Mouse (Mus musculus) spleen, adult 18-20 months (tissue): ENCODE results near the gene Rap1b.

Experiments
- DNase-seq, 2 experiments: peaks; one replicate each; pipeline ENCODE4 v3.0.0; 2022; ENCODE audit warnings: mixed read lengths in 2 of 2

Gene Rap1b

GRCm38 (mm10) chr10:117845597-117846259 lies at the start of gene Rap1b:
Gene Rap1b, minus strand, starts transcription at chr10:117846035.
- DNase-seq, result peak; percentile 96 to 98

- no peak for DNase-seq
Observed at GRCm38 (mm10) chr10:117895186-117895585, 49.4 kb upstream of the Rap1b start.

- DNase-seq, result no peak
Observed at GRCm38 (mm10) chr10:117894114-117895035, 48.5 kb upstream of the Rap1b start.

GRCm38 (mm10) chr10:117893128-117893527 lies 47.3 kb upstream of the Rap1b start:
- DNase-seq, result peak; percentile 36 to 46

GRCm38 (mm10) chr10:117891327-117891726 lies 45.5 kb upstream of the Rap1b start:
- DNase-seq, result no peak

GRCm38 (mm10) chr10:117888822-117889221 lies 43.0 kb upstream of the Rap1b start:
- no peak for DNase-seq

- DNase-seq, result no peak
Observed at GRCm38 (mm10) chr10:117885358-117885757, 39.5 kb upstream of the Rap1b start.

- no peak for DNase-seq
Observed at GRCm38 (mm10) chr10:117884760-117885159, 38.9 kb upstream of the Rap1b start.

- DNase-seq, result no peak
Observed at GRCm38 (mm10) chr10:117883438-117883837, 37.6 kb upstream of the Rap1b start.

- no peak for DNase-seq
Observed at GRCm38 (mm10) chr10:117878628-117879027, 32.8 kb upstream of the Rap1b start.

- DNase-seq, result no peak
Observed at GRCm38 (mm10) chr10:117876801-117877200, 31.0 kb upstream of the Rap1b start.

- DNase-seq, result no peak
Observed at GRCm38 (mm10) chr10:117876400-117876799, 30.6 kb upstream of the Rap1b start.

- no peak for DNase-seq
Observed at GRCm38 (mm10) chr10:117874936-117875335, 29.1 kb upstream of the Rap1b start.

GRCm38 (mm10) chr10:117873952-117874351 lies 28.1 kb upstream of the Rap1b start:
- DNase-seq, result no peak

- DNase-seq, result no peak
Observed at GRCm38 (mm10) chr10:117872468-117872867, 26.6 kb upstream of the Rap1b start.

GRCm38 (mm10) chr10:117867301-117867700 lies 21.5 kb upstream of the Rap1b start:
- no peak for DNase-seq

GRCm38 (mm10) chr10:117866641-117867040 lies 20.8 kb upstream of the Rap1b start:
- no peak for DNase-seq

GRCm38 (mm10) chr10:117864695-117865094 lies 18.9 kb upstream of the Rap1b start:
- DNase-seq, result no peak

- DNase-seq, result no peak
Observed at GRCm38 (mm10) chr10:117864251-117864650, 18.4 kb upstream of the Rap1b start.

GRCm38 (mm10) chr10:117862014-117862580 lies 16.3 kb upstream of the Rap1b start:
- DNase-seq, result no peak

- peak; percentile 67 to 74 for DNase-seq
Observed at GRCm38 (mm10) chr10:117860958-117861357, 15.1 kb upstream of the Rap1b start.

- DNase-seq, result no peak
Observed at GRCm38 (mm10) chr10:117860361-117860760, 14.5 kb upstream of the Rap1b start.

GRCm38 (mm10) chr10:117859800-117860199 lies 14.0 kb upstream of the Rap1b start:
- no peak for DNase-seq

- no peak for DNase-seq
Observed at GRCm38 (mm10) chr10:117858241-117858640, 12.4 kb upstream of the Rap1b start.
